Mouse (Mus musculus) liver, embryonic 13.5 days (tissue): ENCODE results near the gene H2-M10.1. TPM values are rescaled to one million over a fixed set of nuclear protein-coding genes. Genes with fewer than 3 reads are reported as not detected.

Experiments used
- ATAC-seq: fragments of 200-750 bp; cut with Nextera tagmentation; 2 replicates; pipeline ENCODE4 v1.8.0; 2017; ENCODE audit warnings: low read depth, mild to moderate bottlenecking, moderate number of reproducible peaks, moderate library complexity
- DNase-seq: peaks from one replicate; pipeline ENCODE4 v3.0.0; 2022
- H3K27ac ChIP-seq: fragments of 300-500 bp; sonication (generic); 2 replicates; pipeline ENCODE4 v1.5.1; 2015; ENCODE audit warnings: moderate library complexity, mild to moderate bottlenecking, inconsistent platforms
- H3K27me3 ChIP-seq: fragments of 300-500 bp; sonication (generic); 2 replicates; pipeline ENCODE4 v1.6.1; 2015; ENCODE audit warnings: mild to moderate bottlenecking, inconsistent platforms
- H3K36me3 ChIP-seq: fragments of 300-500 bp; sonication (generic); 2 replicates; pipeline ENCODE4 v1.6.1; 2015; ENCODE audit warnings: mild to moderate bottlenecking, inconsistent platforms
- H3K4me1 ChIP-seq: fragments of 300-500 bp; sonication (generic); replicated peaks from 2 replicates; pipeline ENCODE4 v1.6.1; 2015; ENCODE audit warnings: inconsistent platforms
- H3K4me2 ChIP-seq: fragments of 300-500 bp; sonication (generic); 2 replicates; pipeline ENCODE4 v1.6.1; 2015; ENCODE audit warnings: inconsistent platforms, mild to moderate bottlenecking, moderate library complexity
- H3K4me3 ChIP-seq: fragments of 300-500 bp; sonication (generic); replicated peaks from 2 replicates; pipeline ENCODE4 v1.5.1; 2015; ENCODE audit warnings: mild to moderate bottlenecking, inconsistent platforms
- H3K9ac ChIP-seq: fragments of 300-500 bp; sonication (generic); 2 replicates; pipeline ENCODE4 v1.6.1; 2015; ENCODE audit warnings: mild to moderate bottlenecking, inconsistent platforms
- H3K9me3 ChIP-seq: fragments of 300-500 bp; sonication (generic); replicated peaks from 2 replicates; pipeline ENCODE4 v1.6.1; 2016; ENCODE audit warnings: inconsistent platforms
- WGBS: fragments of 180-500 bp; shearing (Covaris S2); methylation state at CpG from one replicate; pipeline ENCODE4 v1.1.7; 2015; ENCODE audit not compliant: insufficient replicate concordance; 5-methylcytosine and 5-hydroxymethylcytosine counted together
- polyA plus RNA-seq: library from polyadenylated mRNA; unstranded; fragments of >200 nt; fragmentation: Nextera tagmentation; extraction: Ambion mirVana; gene quantifications from 2 replicates; pipeline ENCODE4 v1.2.1, GENCODE M21; 2015

The H2-M10.1 gene
- polyA plus RNA-seq, 1 experiment from 2014 or later, result not detected

- Histone ChIP-seq H3K9ac (no peak overlapping the region), H3K4me2 (no peak overlapping the region), H3K9me3 (no peaks in the 10 kb centered on the region), H3K4me1 (no peaks in the 10 kb centered on the region), H3K4me3 (no peak overlapping the region), H3K27ac (no peak overlapping the region), H3K36me3 (peaks cover 38% of the 10 kb centered on the region), H3K27me3 (no peaks in the 10 kb centered on the region)
- ATAC-seq (no peak), DNase-seq (no peak)
- 81% methylated on average over 4 of the region's 4 CpGs for WGBS
Measured at GRCm38 (mm10) chr17:36281521-36282245, 44.3 kb downstream of the H2-M10.1 start.

GRCm38 (mm10) chr17:36274776-36275175 lies 51.2 kb downstream of the H2-M10.1 start:
- Histone ChIP-seq H3K9ac (no peak overlapping the region), H3K4me3 (no peak overlapping the region), H3K9me3 (no peaks in the 10 kb centered on the region), H3K27ac (no peak overlapping the region), H3K4me2 (no peak overlapping the region), H3K4me1 (peaks cover 43% of the 10 kb centered on the region), H3K27me3 (no peaks in the 10 kb centered on the region), H3K36me3 (peaks cover 41% of the 10 kb centered on the region)
- DNase-seq (no peak), ATAC-seq (no peak)
- WGBS, result 83% methylated on average over 4 of the region's 4 CpGs

GRCm38 (mm10) chr17:36273796-36274195 lies 52.2 kb downstream of the H2-M10.1 start:
- ATAC-seq (no peak), DNase-seq (no peak)
- Histone ChIP-seq H3K4me1 (peaks cover 46% of the 10 kb centered on the region), H3K9me3 (no peaks in the 10 kb centered on the region), H3K4me2 (peak overlapping the region; percentile 92; the same call in 1 of the 2 replicates), H3K9ac (peak overlapping the region; percentile 89; the same call in 1 of the 2 replicates), H3K36me3 (peaks cover 35% of the 10 kb centered on the region), H3K27me3 (no peaks in the 10 kb centered on the region), H3K27ac (no peak overlapping the region), H3K4me3 (no peak overlapping the region)
- 78% methylated on average over 4 of the region's 4 CpGs for WGBS

Other genes with a start within 250 kb of the H2-M10.1 start
- not detected in 2 replicates for gene Gm19684, start 204.5 kb downstream of the H2-M10.1 start, polyA plus RNA-seq
- gene Gm7030, start 196.7 kb downstream of the H2-M10.1 start, polyA plus RNA-seq, result not detected in 2 replicates
- not detected in 2 replicates for gene Gm8909, start 157.6 kb downstream of the H2-M10.1 start, polyA plus RNA-seq
- not detected in 2 replicates for gene H2-T3, start 135.9 kb downstream of the H2-M10.1 start, polyA plus RNA-seq
- gene Rpp21, start 68.1 kb downstream of the H2-M10.1 start, polyA plus RNA-seq, result 60.0 and 75.1 TPM in 2 replicates
- 6.1 and 6.7 TPM in 2 replicates for gene Trim39, start 53.9 kb downstream of the H2-M10.1 start, polyA plus RNA-seq
- not detected in 2 replicates for gene H2-M10.2, start 39.7 kb downstream of the H2-M10.1 start, polyA plus RNA-seq
- not detected in 2 replicates for gene H2-M10.3, start 42.3 kb upstream of the H2-M10.1 start, polyA plus RNA-seq
- gene H2-M10.4, start 136.2 kb upstream of the H2-M10.1 start, polyA plus RNA-seq, result not detected in 2 replicates
- not detected in 2 replicates for gene H2-M11, start 220.9 kb upstream of the H2-M10.1 start, polyA plus RNA-seq